Mouse (Mus musculus) ES-E14 (cell line): Measurements from ENCODE around the gene Tyw1.

Experiments used
- CHD2 ChIP-seq: IDR thresholded peaks from 2 replicates; pipeline ENCODE4 v1.6.1; 2014; ENCODE audit warnings: mild to moderate bottlenecking, low read depth, low read length, inconsistent platforms
- HCFC1 ChIP-seq: IDR thresholded peaks from 2 replicates; pipeline ENCODE4 v1.6.1; 2012; ENCODE audit warnings: low read length, inconsistent platforms, borderline replicate concordance; ENCODE audit not compliant: insufficient read depth
- MAFK ChIP-seq: IDR thresholded peaks from 2 replicates; pipeline ENCODE4 v1.6.1; 2014; ENCODE audit warnings: mild to moderate bottlenecking, low read depth, low read length, inconsistent platforms; ENCODE audit not compliant: insufficient read depth
- ZC3H11A ChIP-seq: IDR thresholded peaks from 2 replicates; pipeline ENCODE4 v1.6.1; 2012; ENCODE audit warnings: low read depth, mild to moderate bottlenecking, inconsistent platforms, low read length, borderline replicate concordance
- ZNF384 ChIP-seq: IDR thresholded peaks from 2 replicates; pipeline ENCODE4 v1.6.1; 2012; ENCODE audit warnings: low read depth, low read length, inconsistent platforms

- TF ChIP-seq ZNF384 (no peak), MAFK (no peak), CHD2 (no peak), HCFC1 (no peak), ZC3H11A (no peak)
Observed at GRCm38 (mm10) chr5:130325486-130325885, 70.1 kb downstream of the Tyw1 start.
